Mouse (Mus musculus) cerebellum, adult 2 months (tissue): Measurements from ENCODE around the gene Ptk6.

Experiments
- CTCF ChIP-seq: fragments of 200-500 bp; IDR thresholded peaks from 2 replicates; pipeline ENCODE4 v1.5.1; 2011; ENCODE audit warnings: low read depth, mild to moderate bottlenecking, control low read depth, low read length, moderate library complexity, borderline replicate concordance; ENCODE audit not compliant: insufficient read depth
- POLR2A ChIP-seq: fragments of 200-500 bp; IDR thresholded peaks from 2 replicates; pipeline ENCODE4 v1.6.1; 2011; ENCODE audit warnings: low read length, control low read depth, borderline replicate concordance; ENCODE audit not compliant: insufficient read depth

GRCm38 (mm10) chr2:181238091-181238610, 35.6 kb upstream of the Ptk6 start:
- TF ChIP-seq CTCF, result no peak
- no peak for TF ChIP-seq POLR2A
